Mouse (Mus musculus) kidney, adult 2 months (tissue): ENCODE data around the gene Ubl3.

Experiments
- CTCF ChIP-seq: fragments of 200-500 bp; conservative IDR thresholded peaks from 2 replicates; pipeline ENCODE4 v1.5.1; 2011; ENCODE audit warnings: low read depth, mild to moderate bottlenecking, control low read depth, low read length, moderate library complexity, mixed read lengths; ENCODE audit not compliant: insufficient read depth, insufficient read length
- POLR2A ChIP-seq: fragments of 200-500 bp; IDR thresholded peaks from one replicate; pipeline ENCODE4 v1.6.1; 2011; ENCODE audit warnings: low read depth, low read length, control low read depth

DNA sequence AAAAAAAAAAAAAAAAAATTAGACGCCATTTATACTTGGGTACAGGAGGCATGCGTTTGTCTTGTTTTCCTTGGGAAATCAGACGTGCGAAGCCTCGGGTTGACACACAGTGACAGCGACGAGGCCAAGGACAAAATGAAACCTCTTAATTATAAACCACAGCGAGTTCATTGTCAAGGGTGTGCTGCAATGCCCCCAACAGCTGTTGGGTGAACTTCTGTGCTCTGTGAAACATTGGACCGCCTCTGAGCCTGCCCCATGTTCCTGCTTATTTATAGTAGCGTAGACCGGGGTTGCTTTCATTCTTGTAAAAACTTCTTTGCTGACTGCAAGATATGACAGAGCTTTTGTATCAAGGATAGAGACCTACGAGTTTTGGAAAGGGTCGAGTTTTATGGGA, 16.9 kb upstream of the Ubl3 start:
- TF ChIP-seq CTCF (no peak), POLR2A (no peak)
